Mouse (Mus musculus): ENCODE data around the gene Vmn1r41. TPM values are rescaled to one million over a fixed set of nuclear protein-coding genes. Genes with fewer than 3 reads are reported as not detected.

Vmn1r41 gene
- not detected in 2 replicates for polyA plus RNA-seq (2015; fragmentation: Nextera tagmentation; extraction: Ambion mirVana)

DNA sequence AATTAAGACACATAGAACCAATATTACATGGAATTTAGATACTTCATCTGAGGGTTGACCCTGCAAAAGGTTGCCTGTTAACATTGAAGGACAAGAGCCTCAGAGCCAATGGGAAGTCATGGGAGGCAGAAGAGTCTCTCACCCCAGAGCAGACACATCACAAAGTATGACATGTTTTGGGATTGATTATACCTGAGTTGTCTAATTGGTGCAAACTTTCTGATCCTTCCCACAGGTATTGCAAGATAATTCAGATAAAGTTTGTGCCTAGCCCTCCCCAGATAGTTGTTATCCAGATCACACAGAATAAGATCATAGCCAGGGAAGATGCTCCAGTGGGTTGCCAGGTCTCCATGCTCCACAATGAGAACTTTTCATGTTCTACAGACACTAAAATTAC lies at the start of gene Vmn1r41:
Gene Vmn1r41, plus strand, starts transcription at position 301 of the 400 bp plus-strand sequence.
- Histone ChIP-seq H3K9me3 (replicated peaks) (no peaks in the 10 kb centered on the region), H3K9ac (no peak within 1 kb of the TSS), H3K27ac (replicated peaks) (no peak within 1 kb of the TSS)

GRCm38 (mm10) chr6:89706624-89707023 lies 33.9 kb upstream of the Vmn1r41 start:
- no peaks in the 10 kb centered on the region for H3K9me3 ChIP-seq (replicated peaks)
- no peak overlapping the region for H3K4me3 ChIP-seq (replicated peaks)
- no peak for ATAC-seq (ENCODE audit: insufficient number of reproducible peaks, low FRiP score, low TSS enrichment, low read depth)
- no peaks in the 10 kb centered on the region for H3K36me3 ChIP-seq
- 77% methylated on average over 2 of the region's 2 CpGs for WGBS
- no peak overlapping the region for H3K9ac ChIP-seq
- H3K27ac ChIP-seq (replicated peaks) = no peak overlapping the region
- H3K27me3 ChIP-seq = no peaks in the 10 kb centered on the region
- no peak overlapping the region for H3K4me2 ChIP-seq (replicated peaks)
- H3K4me1 ChIP-seq = no peaks in the 10 kb centered on the region

More for the DNA sequence above, at the start of gene Vmn1r41:
- ATAC-seq (ENCODE audit: insufficient number of reproducible peaks, low FRiP score, low TSS enrichment, low read depth) = no peak
- Histone ChIP-seq H3K4me3 (replicated peaks) (no peak within 1 kb of the TSS), H3K27me3 (no peaks in the 10 kb centered on the region), H3K4me2 (replicated peaks) (no peak within 1 kb of the TSS), H3K36me3 (no peaks in the 10 kb centered on the region), H3K4me1 (no peaks in the 10 kb centered on the region)

DNA sequence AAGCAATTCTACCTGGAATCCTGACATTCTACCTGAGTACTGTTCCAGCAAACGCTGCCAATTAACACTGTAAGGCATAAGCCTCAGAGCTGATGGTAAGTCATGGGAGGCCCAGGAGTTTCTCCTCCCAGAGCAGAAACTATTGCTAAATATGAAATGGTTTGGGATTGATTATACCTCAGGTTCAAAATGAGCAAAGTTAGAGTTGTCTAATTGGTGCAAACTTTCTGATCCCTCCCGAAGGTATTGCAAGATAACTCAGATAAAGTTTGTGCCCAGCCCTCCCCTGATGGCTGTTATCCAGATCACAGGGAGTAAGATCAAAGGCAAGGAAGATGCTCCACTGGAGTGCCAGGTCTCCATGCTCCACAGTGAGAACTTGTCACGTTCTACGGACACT lies 33.3 kb upstream of the Vmn1r41 start, which contains the start of gene Vmn1r40:
Gene Vmn1r40, plus strand, starts transcription at position 301 of the 400 bp plus-strand sequence.
- WGBS = 74% methylated on average over 4 of the region's 4 CpGs
- no peak within 1 kb of the TSS for H3K27ac ChIP-seq (replicated peaks)
- H3K4me3 ChIP-seq (replicated peaks) = no peak within 1 kb of the TSS
- H3K4me1 ChIP-seq = no peaks in the 10 kb centered on the region
- H3K9ac ChIP-seq = no peak within 1 kb of the TSS
- no peak within 1 kb of the TSS for H3K4me2 ChIP-seq (replicated peaks)
- H3K9me3 ChIP-seq (replicated peaks) = no peaks in the 10 kb centered on the region
- H3K27me3 ChIP-seq = no peaks in the 10 kb centered on the region
- H3K36me3 ChIP-seq = no peaks in the 10 kb centered on the region
- no peak for ATAC-seq (ENCODE audit: insufficient number of reproducible peaks, low FRiP score, low TSS enrichment, low read depth)

DNA sequence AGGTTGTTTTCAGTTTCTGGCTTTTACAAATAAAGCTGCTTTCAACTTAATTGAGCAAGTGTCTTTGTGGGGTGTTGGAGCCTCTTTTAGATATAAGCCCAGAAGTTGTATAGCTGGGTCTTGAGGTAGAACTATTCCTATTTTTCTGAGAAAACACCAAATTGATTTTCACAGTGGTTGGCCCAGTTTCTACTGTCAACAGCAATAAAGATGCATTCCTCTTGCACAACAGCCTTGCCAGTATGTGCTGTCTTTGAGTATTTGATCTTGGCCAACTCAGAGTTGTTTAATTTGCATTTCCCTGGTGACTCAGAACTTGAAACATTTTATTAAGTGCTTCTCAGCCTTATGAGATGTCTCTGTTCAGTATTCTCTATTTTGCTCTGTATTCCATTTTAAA lies 22.5 kb upstream of the Vmn1r41 start:
- Histone ChIP-seq H3K4me2 (replicated peaks) (no peak overlapping the region), H3K27ac (replicated peaks) (no peak overlapping the region), H3K9ac (no peak overlapping the region), H3K9me3 (replicated peaks) (no peaks in the 10 kb centered on the region), H3K4me3 (replicated peaks) (no peak overlapping the region), H3K36me3 (no peaks in the 10 kb centered on the region), H3K4me1 (no peaks in the 10 kb centered on the region), H3K27me3 (no peaks in the 10 kb centered on the region)
- no peak for ATAC-seq (ENCODE audit: insufficient number of reproducible peaks, low FRiP score, low TSS enrichment, low read depth)

- Histone ChIP-seq H3K36me3 (no peaks in the 10 kb centered on the region), H3K9me3 (replicated peaks) (no peaks in the 10 kb centered on the region), H3K9ac (no peak overlapping the region), H3K27me3 (no peaks in the 10 kb centered on the region), H3K4me3 (replicated peaks) (no peak overlapping the region), H3K4me2 (replicated peaks) (no peak overlapping the region), H3K27ac (replicated peaks) (no peak overlapping the region), H3K4me1 (no peaks in the 10 kb centered on the region)
- ATAC-seq (ENCODE audit: insufficient number of reproducible peaks, low FRiP score, low TSS enrichment, low read depth) = no peak
Measured at GRCm38 (mm10) chr6:89742811-89743210, 2.2 kb downstream of the Vmn1r41 start.

GRCm38 (mm10) chr6:89790231-89790630 lies 49.7 kb downstream of the Vmn1r41 start:
- Histone ChIP-seq H3K27me3 (no peaks in the 10 kb centered on the region), H3K4me1 (no peaks in the 10 kb centered on the region), H3K4me2 (replicated peaks) (no peak overlapping the region), H3K27ac (replicated peaks) (no peak overlapping the region), H3K9ac (no peak overlapping the region), H3K4me3 (replicated peaks) (no peak overlapping the region), H3K36me3 (no peaks in the 10 kb centered on the region), H3K9me3 (replicated peaks) (no peaks in the 10 kb centered on the region)
- ATAC-seq (ENCODE audit: insufficient number of reproducible peaks, low FRiP score, low TSS enrichment, low read depth) = no peak

Other genes starting within 250 kb of the Vmn1r41 start
- gene Chchd6, start 145.1 kb upstream of the Vmn1r41 start, polyA plus RNA-seq (2015; fragmentation: Nextera tagmentation; extraction: Ambion mirVana) = 58.1 and 64.9 TPM in 2 replicates
- gene Txnrd3, start 96.8 kb upstream of the Vmn1r41 start, polyA plus RNA-seq (2015; fragmentation: Nextera tagmentation; extraction: Ambion mirVana) = 8.4 and 9.3 TPM in 2 replicates
- not detected in 2 replicates for gene Vmn1r40, start 33.2 kb upstream of the Vmn1r41 start, polyA plus RNA-seq (2015; fragmentation: Nextera tagmentation; extraction: Ambion mirVana)
- not detected in 2 replicates for gene Vmn1r42, start 135.6 kb downstream of the Vmn1r41 start, polyA plus RNA-seq (2015; fragmentation: Nextera tagmentation; extraction: Ambion mirVana)
- gene Vmn1r43, start 135.6 kb downstream of the Vmn1r41 start, polyA plus RNA-seq (2015; fragmentation: Nextera tagmentation; extraction: Ambion mirVana) = 0.03 and 0.04 TPM in 2 replicates
- not detected in 2 replicates for gene Vmn1r44, start 142.9 kb downstream of the Vmn1r41 start, polyA plus RNA-seq (2015; fragmentation: Nextera tagmentation; extraction: Ambion mirVana)
- gene Vmn1r45, start 199.8 kb downstream of the Vmn1r41 start, polyA plus RNA-seq (2015; fragmentation: Nextera tagmentation; extraction: Ambion mirVana) = not detected in 2 replicates
- gene Vmn1r46, start 228.5 kb downstream of the Vmn1r41 start, polyA plus RNA-seq (2015; fragmentation: Nextera tagmentation; extraction: Ambion mirVana) = not detected in 2 replicates

Data from embryonic facial prominence, embryonic 15.5 days (tissue).